Mouse (Mus musculus): ENCODE data around the gene Cyp2u1.

DNA sequence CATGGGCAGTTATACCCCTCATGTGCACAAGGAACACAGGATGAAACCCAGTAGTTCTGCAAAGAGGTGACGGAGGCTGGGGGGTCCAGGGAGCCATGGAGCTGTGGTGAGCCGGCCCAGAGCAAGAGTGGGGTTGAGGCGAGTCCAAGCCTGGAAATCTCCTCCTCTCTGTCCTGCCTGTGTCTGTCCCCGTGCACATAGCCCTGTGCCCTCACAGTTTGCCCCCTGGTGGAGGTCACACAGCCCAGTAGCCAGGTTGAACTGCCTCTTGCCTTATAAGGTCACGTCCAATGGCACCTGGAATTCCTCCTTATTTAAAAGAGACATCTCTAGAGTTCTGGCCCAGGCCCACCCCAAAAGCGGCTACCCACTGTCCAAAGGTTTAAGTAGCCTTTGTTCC, 55.6 kb downstream of the Cyp2u1 start:
- TF ChIP-seq EP300 (optimal IDR thresholded peaks at IDR 0.05) (no peak), CTCF (IDR thresholded peaks at IDR 0.05; ENCODE audit: low read depth) (no peak)

Measured in stomach, postnatal 0 days (tissue).